Mouse (Mus musculus) liver, postnatal 0 days (tissue): ENCODE measurements around the gene Extl1.

Experiments used
- CTCF ChIP-seq: sonication (generic); IDR thresholded peaks from 2 replicates; pipeline ENCODE4 v1.5.1; 2016; ENCODE audit warnings: antibody characterized with exemption, low read depth
- EP300 ChIP-seq: IDR thresholded peaks from 2 replicates; pipeline ENCODE4 v1.6.1; 2016; ENCODE audit warnings: antibody characterized with exemption, low read depth, mild to moderate bottlenecking

DNA sequence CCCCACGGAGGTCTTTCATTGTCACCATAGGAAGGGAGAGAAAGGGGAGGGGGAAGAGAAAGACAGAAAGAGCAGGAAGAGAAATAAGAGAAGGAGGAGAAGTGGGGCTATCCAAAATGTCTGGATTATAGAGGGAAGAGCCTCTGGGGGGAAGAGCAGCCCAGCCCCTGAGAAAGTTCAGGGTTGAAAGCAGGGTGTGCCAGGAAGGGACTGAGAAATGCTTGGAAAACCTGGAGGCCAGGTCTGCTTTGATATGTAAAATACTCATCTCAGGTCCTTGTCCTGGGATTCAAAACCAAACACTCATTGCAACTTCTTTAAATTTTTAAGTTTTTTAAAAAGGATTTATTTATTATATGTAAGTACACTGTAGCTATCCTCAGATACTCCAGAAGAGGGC lies 8.0 kb upstream of the Extl1 start:
- TF ChIP-seq CTCF (no peak), EP300 (no peak)
